Mouse (Mus musculus) kidney, embryonic 16.5 days (tissue): ENCODE measurements around the gene 4931406P16Rik. TPM values are rescaled to one million over a fixed set of nuclear protein-coding genes. Genes with fewer than 3 reads are reported as not detected.

ENCODE experiments used
- ATAC-seq: fragments of 200-750 bp; cut with Nextera tagmentation; 2 replicates; pipeline ENCODE4 v1.8.0; 2017; ENCODE audit warnings: moderate TSS enrichment; ENCODE audit not compliant: low FRiP score, low TSS enrichment
- H3K27ac ChIP-seq: fragments of 300-500 bp; sonication (generic); 2 replicates; pipeline ENCODE4 v1.5.1; 2014; ENCODE audit warnings: low read length
- H3K27me3 ChIP-seq: fragments of 300-500 bp; sonication (generic); 2 replicates; pipeline ENCODE4 v1.6.1; 2014; ENCODE audit warnings: low read length, control low read depth, mixed read lengths; ENCODE audit not compliant: insufficient read depth
- H3K36me3 ChIP-seq: fragments of 300-500 bp; sonication (generic); 2 replicates; pipeline ENCODE4 v1.6.1; 2014; ENCODE audit warnings: low read length, control low read depth, mixed read lengths; ENCODE audit not compliant: insufficient read depth
- H3K4me1 ChIP-seq: fragments of 300-500 bp; sonication (generic); 2 replicates; pipeline ENCODE4 v1.6.1; 2014; ENCODE audit warnings: low read length, control low read depth, mixed read lengths; ENCODE audit not compliant: insufficient read depth
- H3K4me2 ChIP-seq: fragments of 300-500 bp; sonication (generic); replicated peaks from 2 replicates; pipeline ENCODE4 v1.6.1; 2014; ENCODE audit warnings: low read depth, low read length
- H3K4me3 ChIP-seq: fragments of 300-500 bp; sonication (generic); 2 replicates; pipeline ENCODE4 v1.5.1; 2014; ENCODE audit warnings: mild to moderate bottlenecking, low read length
- H3K9ac ChIP-seq: fragments of 300-500 bp; sonication (generic); replicated peaks from 2 replicates; pipeline ENCODE4 v1.6.1; 2014; ENCODE audit warnings: low read length
- H3K9me3 ChIP-seq: fragments of 300-500 bp; sonication (generic); 2 replicates; pipeline ENCODE4 v1.6.1; 2016; ENCODE audit warnings: low read length, control low read depth
- WGBS: fragments of 180-500 bp; shearing (Covaris S2); extraction: QIAGEN DNeasy Blood & Tissue Kit; methylation state at CpG from one replicate; pipeline ENCODE4 v1.1.7; 2014; 5-methylcytosine and 5-hydroxymethylcytosine counted together
- polyA plus RNA-seq: library from polyadenylated mRNA; unstranded; fragments of >200 nt; fragmentation: Nextera tagmentation; extraction: Ambion mirVana; gene quantifications from 2 replicates; pipeline ENCODE4 v1.2.1, GENCODE M21; 2015

4931406P16Rik gene
- polyA plus RNA-seq, 1 experiment from 2014 or later = 32.3 TPM

DNA sequence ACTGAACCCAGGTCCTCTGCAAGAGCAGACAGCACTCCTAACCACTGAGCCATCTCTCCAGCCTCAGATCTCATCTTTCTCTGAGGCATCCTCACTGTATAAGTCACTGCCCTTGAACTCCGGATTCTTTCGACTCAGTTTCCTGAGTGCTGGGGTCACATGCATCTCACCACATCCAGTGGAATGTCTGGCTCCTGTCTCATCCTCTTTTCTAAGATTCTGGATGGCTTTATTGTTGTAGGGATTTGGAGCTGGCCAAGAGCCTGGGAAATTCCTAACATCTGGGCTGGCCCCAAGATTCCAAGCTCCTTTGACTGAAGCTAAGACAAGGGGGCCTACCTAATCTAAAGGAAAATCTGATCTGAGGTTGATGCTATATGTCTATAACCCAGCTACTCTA lies 5.8 kb upstream of the 4931406P16Rik start:
- Histone ChIP-seq H3K4me3 (no peak overlapping the region), H3K27me3 (no peaks in the 10 kb centered on the region), H3K4me2 (no peak overlapping the region), H3K27ac (peak overlapping the region; percentile 69), H3K36me3 (no peaks in the 10 kb centered on the region), H3K9me3 (peaks cover 2% of the 10 kb centered on the region), H3K4me1 (0 out of 2 replicates have a peak, but pooled peaks cover under 1% of the 10 kb centered on the region), H3K9ac (no peak overlapping the region)
- ATAC-seq = no peak
- 74% methylated on average over 2 of the region's 2 CpGs for WGBS

DNA sequence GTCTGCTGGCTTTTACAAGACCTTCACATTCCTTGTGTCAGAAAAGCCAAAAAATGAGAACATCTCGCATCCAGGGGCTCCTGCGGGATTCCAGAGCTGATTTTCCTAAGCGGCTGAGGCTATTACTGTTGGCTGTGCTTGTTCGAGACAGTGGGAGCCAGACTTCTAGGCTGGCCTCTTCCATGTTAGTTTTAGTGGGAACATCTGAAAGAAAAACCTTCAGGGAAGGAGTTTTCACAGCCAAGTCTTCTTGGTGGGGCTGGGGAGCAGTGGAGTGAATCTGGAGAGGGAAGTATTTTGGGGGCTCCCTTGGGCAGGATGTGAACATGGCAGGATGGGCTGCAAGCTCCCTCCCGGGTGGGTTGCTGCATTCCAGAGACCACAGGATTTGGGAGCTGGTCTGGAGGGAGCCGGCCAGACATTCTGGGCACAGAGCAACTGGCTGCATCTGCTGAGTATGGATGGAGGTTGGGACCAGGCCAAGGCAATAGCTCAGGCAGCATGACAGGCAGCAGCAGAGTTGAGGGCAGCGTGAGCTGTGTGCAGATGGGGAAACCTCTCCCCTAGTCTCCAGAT lies 4.6 kb upstream of the 4931406P16Rik start:
- H3K27me3 ChIP-seq = no peaks in the 10 kb centered on the region
- ATAC-seq = no peak
- H3K4me1 ChIP-seq = 0 out of 2 replicates have a peak, but pooled peaks cover 6% of the 10 kb centered on the region
- H3K4me2 ChIP-seq = no peak overlapping the region
- no peaks in the 10 kb centered on the region for H3K9me3 ChIP-seq
- WGBS = 55% methylated on average over 7 of the region's 7 CpGs
- H3K4me3 ChIP-seq = no peak overlapping the region
- H3K36me3 ChIP-seq = no peaks in the 10 kb centered on the region
- H3K27ac ChIP-seq = peak overlapping the region; percentile 69
- H3K9ac ChIP-seq = no peak overlapping the region

DNA sequence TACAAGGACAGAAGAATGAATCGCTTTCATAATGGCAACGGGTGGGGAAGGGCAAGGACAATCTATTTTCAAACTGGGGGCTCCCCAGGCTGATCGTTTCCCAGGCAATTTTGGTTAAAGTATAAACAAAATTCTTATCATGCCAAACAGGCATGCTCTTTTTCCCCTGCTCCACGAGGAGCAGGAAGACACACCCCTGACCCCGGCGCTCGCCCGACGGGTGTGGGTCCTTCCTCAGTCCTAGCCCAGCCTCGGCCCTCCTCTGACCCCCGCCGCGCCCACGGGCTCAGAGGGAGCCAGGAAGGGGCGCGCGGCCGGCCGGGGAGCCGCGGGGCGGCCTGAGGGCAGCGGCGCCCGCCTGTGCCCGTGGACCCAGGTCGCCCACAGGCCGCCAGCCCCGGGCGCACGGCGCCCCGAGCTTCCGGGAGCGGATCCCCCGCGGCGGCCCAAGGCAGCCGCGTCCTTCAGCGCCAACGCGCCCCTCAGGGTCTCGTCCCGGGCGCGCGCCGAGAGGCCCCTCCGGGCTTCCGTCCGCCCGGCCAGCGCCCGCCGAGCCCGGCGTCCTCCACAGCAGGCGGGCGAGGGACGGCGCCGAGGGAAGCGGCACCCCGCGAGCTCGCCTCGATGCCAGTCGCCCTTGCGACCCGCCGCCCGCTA lies 437 bp downstream of the 4931406P16Rik start:
- under 1% methylated on average over 66 of the region's 73 CpGs for WGBS

DNA sequence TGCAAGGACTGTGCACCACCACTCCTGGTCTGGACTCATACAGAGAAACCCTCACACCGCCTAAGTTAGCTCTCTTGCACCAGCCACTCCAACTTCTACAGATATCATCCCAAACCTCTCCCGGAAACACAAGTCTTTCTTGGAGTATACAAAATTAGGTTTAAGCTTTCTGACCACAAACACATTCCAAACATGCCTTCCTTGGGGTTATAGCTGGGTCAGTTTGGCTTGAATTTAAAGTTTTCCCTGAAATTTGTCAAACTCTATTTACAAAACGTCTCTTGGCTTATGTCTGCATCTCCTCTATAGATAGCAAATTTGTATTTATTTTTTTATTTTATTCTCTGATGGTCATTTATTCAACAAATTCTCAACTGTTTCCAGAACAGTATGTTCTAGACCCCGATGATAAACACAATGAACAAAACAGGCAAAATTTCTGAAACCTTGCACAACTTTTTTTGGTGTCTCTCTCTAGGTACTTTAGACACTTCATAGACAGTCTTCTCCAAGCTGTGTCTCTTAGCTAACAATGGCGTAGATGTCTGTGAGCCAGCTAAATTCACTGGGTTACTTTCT lies 4.1 kb downstream of the 4931406P16Rik start:
- Histone ChIP-seq H3K4me3 (no peak overlapping the region), H3K4me2 (peak overlapping the region; percentile 25), H3K27ac (peak overlapping the region; percentile 78), H3K9ac (no peak overlapping the region; the same call in 1 of the 2 replicates), H3K9me3 (no peaks in the 10 kb centered on the region), H3K4me1 (peaks cover 23% of the 10 kb centered on the region), H3K36me3 (no peaks in the 10 kb centered on the region), H3K27me3 (no peaks in the 10 kb centered on the region)
- no peak for ATAC-seq
- 69% methylated on average over 5 of the region's 5 CpGs for WGBS

More for the DNA sequence above, 437 bp downstream of the 4931406P16Rik start:
- peaks cover 17% of the 10 kb centered on the region for H3K4me1 ChIP-seq
- peak; percentile 89 for ATAC-seq
- peak overlapping the region; percentile 94 for H3K27ac ChIP-seq
- H3K27me3 ChIP-seq = no peaks in the 10 kb centered on the region
- H3K9me3 ChIP-seq = no peaks in the 10 kb centered on the region
- no peaks in the 10 kb centered on the region for H3K36me3 ChIP-seq
- H3K4me2 ChIP-seq = peak overlapping the region; percentile 89
- H3K4me3 ChIP-seq = peak overlapping the region; percentile 90
- H3K9ac ChIP-seq = peak overlapping the region; percentile 93

DNA sequence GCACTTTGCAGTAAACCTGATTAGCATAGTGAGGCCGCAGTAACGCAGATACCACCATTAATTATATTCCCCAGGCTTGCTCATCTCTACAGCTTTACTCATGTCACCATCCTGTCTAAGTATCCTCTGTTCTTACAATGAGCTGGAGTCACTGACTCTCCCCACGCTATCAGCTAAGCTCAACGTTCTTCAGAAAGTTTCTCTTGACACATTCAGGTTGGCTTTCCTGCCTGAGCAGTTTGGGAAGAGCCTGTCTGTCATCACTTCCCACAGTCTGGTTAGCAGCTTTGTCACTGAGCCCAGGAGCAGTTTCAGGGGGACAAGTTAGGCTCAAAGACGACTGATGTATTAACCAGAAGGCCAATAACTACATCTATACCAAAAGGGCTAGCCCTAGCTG lies 4.8 kb downstream of the 4931406P16Rik start:
- Histone ChIP-seq H3K4me1 (peaks cover 21% of the 10 kb centered on the region), H3K4me2 (peak overlapping the region; percentile 25; the same call in 1 of the 2 replicates), H3K4me3 (no peak overlapping the region), H3K36me3 (no peaks in the 10 kb centered on the region), H3K27me3 (no peaks in the 10 kb centered on the region), H3K27ac (peak overlapping the region; percentile 78), H3K9ac (no peak overlapping the region), H3K9me3 (no peaks in the 10 kb centered on the region)
- no peak for ATAC-seq
- 76% methylated on average over 5 of the region's 5 CpGs for WGBS

DNA sequence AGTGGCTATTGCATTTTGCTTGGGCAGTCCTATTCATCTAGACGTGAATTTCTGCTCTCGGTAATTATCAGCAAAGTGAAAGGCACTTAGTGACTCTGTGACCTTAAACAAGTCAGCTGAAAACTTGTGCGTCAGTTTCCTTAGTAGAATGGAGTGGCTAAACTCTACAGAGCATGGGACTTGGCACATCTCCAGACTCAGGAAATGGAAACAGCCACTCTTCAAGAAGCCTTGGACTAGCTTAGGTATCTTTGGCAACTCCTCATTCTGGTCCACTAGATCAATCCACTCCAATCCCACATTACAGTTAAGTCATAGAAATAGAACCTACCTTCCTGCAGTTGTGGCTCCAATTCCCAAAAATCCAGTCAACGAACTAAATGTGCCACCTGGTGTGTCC lies 7.9 kb downstream of the 4931406P16Rik start:
- no peak overlapping the region for H3K4me3 ChIP-seq
- peak overlapping the region; percentile 66 for H3K27ac ChIP-seq
- H3K9ac ChIP-seq = no peak overlapping the region
- no peaks in the 10 kb centered on the region for H3K27me3 ChIP-seq
- no peaks in the 10 kb centered on the region for H3K9me3 ChIP-seq
- H3K4me1 ChIP-seq = peaks cover 21% of the 10 kb centered on the region
- 38% methylated on average over 4 of the region's 4 CpGs for WGBS
- ATAC-seq = peak; percentile 43; the same call in 1 of the 2 replicates
- no peak overlapping the region for H3K4me2 ChIP-seq
- peaks cover 5% of the 10 kb centered on the region; the same call in 1 of the 2 replicates for H3K36me3 ChIP-seq

DNA sequence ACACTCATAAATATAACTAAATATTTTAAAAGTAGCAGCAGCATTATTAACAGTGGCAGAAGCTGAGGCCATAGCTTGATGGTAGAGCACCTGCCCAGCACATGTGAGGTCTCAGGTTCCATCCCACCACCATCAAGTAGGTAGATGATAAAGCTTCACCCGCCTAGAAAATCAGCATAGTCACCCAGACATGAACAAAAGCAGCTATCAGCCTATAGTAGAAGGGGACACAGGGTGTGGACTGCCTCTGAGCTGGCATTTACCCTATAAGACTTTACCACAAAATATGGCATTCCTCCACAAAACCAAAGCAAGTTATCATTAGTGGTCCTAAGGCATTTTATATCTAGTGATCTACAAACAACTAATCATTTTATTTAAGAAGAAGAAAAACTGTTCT lies 10.7 kb downstream of the 4931406P16Rik start:
- 78% methylated on average over 1 of the region's 1 CpGs for WGBS
- Histone ChIP-seq H3K27me3 (no peaks in the 10 kb centered on the region), H3K4me3 (no peak overlapping the region), H3K36me3 (peaks cover 5% of the 10 kb centered on the region; the same call in 1 of the 2 replicates), H3K4me2 (no peak overlapping the region; the same call in 1 of the 2 replicates), H3K9me3 (no peaks in the 10 kb centered on the region), H3K27ac (peak overlapping the region; percentile 72), H3K4me1 (peaks cover 17% of the 10 kb centered on the region; the same call in 1 of the 2 replicates), H3K9ac (no peak overlapping the region)
- ATAC-seq = no peak

DNA sequence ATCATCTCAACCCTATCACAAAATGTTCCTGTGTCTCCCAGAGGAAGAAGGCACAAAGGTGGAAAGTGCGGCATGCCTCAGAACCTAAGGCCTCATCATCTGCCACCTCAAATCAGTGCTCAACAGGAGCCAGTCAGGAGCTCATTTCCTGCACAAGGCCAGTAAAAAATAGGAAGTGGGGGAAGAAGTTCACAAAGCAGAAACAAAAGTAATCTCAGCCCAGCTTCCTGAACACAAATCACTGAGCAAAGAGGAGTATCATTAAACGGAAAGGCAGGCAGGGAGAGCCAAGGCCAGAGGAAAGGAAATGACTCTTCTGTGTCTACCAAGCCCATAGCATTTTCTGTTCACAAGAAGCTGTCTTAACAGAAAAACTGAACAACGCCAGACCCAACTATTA lies 11.4 kb downstream of the 4931406P16Rik start:
- H3K27me3 ChIP-seq = no peaks in the 10 kb centered on the region
- 56% methylated on average over 3 of the region's 3 CpGs for WGBS
- peak overlapping the region; percentile 72 for H3K27ac ChIP-seq
- H3K4me1 ChIP-seq = peaks cover 17% of the 10 kb centered on the region; the same call in 1 of the 2 replicates
- ATAC-seq = peak; percentile 55
- H3K36me3 ChIP-seq = peaks cover 5% of the 10 kb centered on the region; the same call in 1 of the 2 replicates
- no peak overlapping the region for H3K4me2 ChIP-seq
- no peaks in the 10 kb centered on the region for H3K9me3 ChIP-seq
- no peak overlapping the region for H3K4me3 ChIP-seq
- no peak overlapping the region for H3K9ac ChIP-seq

DNA sequence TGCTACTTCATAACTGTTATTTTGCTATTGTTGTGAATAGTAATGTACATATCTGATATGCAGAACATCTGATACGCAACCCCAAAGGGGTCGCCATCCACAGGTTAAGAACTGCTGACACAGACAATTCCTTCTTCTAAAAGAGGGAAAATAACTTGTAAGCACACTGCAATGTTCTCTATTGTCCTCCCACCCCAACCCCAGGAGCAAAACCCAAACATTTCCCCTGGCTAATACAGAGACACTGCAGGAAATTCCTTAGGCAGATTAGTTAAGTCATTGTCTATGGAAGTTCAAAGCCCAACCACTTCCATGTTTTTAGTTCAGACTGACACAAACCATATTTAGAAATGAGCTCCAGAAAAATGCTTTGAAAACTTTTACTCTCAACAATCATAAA lies 14.5 kb downstream of the 4931406P16Rik start:
- no peak for ATAC-seq
- Histone ChIP-seq H3K9ac (no peak overlapping the region), H3K9me3 (no peaks in the 10 kb centered on the region), H3K4me1 (peaks cover 10% of the 10 kb centered on the region; the same call in 1 of the 2 replicates), H3K27ac (peak overlapping the region; percentile 16; the same call in 1 of the 2 replicates), H3K4me2 (no peak overlapping the region), H3K4me3 (no peak overlapping the region), H3K36me3 (peaks cover 5% of the 10 kb centered on the region; the same call in 1 of the 2 replicates), H3K27me3 (no peaks in the 10 kb centered on the region)
- 87% methylated on average over 2 of the region's 2 CpGs for WGBS
